Mouse (Mus musculus) cerebellum, adult 2 months (tissue): ENCODE data around the gene Slc34a2.

Experiments
- CTCF ChIP-seq: fragments of 200-500 bp; IDR thresholded peaks from 2 replicates; pipeline ENCODE4 v1.5.1; 2011; ENCODE audit warnings: low read depth, mild to moderate bottlenecking, control low read depth, low read length, moderate library complexity, borderline replicate concordance; ENCODE audit not compliant: insufficient read depth
- POLR2A ChIP-seq: fragments of 200-500 bp; IDR thresholded peaks from 2 replicates; pipeline ENCODE4 v1.6.1; 2011; ENCODE audit warnings: low read length, control low read depth, borderline replicate concordance; ENCODE audit not compliant: insufficient read depth

DNA sequence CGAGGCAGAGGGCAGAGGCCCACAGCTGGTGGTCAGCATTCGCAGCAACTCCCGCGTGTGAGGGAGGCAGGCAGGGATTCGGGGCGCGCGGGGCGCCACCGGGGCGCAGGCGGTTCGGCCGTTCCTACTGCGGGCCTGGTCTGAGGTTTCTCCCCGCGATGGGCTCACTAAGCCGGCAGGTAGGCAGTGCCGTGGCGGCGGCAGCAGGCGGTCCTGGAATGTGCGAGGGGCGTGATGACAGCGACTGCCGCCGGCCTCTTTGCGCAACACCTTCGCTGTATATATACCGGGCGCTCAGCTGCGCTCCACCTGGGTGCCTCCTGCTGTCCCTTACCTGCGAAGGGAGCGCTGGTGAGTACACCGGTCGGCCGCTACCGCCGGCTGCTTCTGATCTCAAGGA lies 11.2 kb downstream of the Slc34a2 start:
- no peak for TF ChIP-seq CTCF
- no peak for TF ChIP-seq POLR2A
